Mouse (Mus musculus) gastrocnemius, postnatal 10 days (tissue): Measurements from ENCODE around the gene Vwa8. TPM values are rescaled to one million over a fixed set of nuclear protein-coding genes. Genes with fewer than 3 reads are reported as not detected.
A peak's percentile ranks its signal among the peaks of the same experiment; 100 is the strongest.
"Not testable (repeated sequence)": the region's sequence is repeated elsewhere in the genome, so short reads cannot be mapped to it uniquely, and the experiment has no call there.

Experiments
- DNase-seq: peaks from one replicate; pipeline ENCODE4 v3.0.0; 2021; ENCODE audit warnings: mixed read lengths
- total RNA-seq, 2 experiments: library from RNA; stranded (reverse); gene quantifications; 2 replicates each; pipeline ENCODE4 v1.2.3; 2021

The Vwa8 gene
- total RNA-seq, 2 experiments from 2014 or later = 54.2 to 61.2 TPM

DNA sequence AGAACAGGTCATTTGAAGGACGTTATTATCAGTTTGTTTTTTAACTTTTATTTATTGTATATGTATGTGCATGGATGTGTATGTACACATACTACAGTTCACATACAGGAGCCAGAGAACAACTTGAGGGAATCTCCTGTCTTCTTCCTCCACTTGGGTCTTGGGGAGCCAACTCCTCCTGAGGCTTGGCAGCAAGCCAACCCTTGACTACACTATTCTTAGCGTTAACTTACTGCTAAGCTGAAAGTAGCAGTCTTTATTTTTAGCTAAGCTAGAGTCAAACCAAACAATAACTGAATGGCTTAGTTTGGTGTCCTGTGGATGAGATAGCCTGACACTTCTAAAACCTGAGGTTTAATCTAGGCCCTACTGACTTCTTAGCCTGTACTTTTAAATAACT, 135.4 kb downstream of the Vwa8 start:
- peak; percentile 22 for DNase-seq

GRCm38 (mm10) chr14:78987543-78987942, 138.7 kb downstream of the Vwa8 start:
- no peak for DNase-seq

- DNase-seq = no peak
Observed at GRCm38 (mm10) chr14:78992456-78992855, 143.6 kb downstream of the Vwa8 start.

GRCm38 (mm10) chr14:78993515-78993914, 144.7 kb downstream of the Vwa8 start:
- DNase-seq = no peak

DNA sequence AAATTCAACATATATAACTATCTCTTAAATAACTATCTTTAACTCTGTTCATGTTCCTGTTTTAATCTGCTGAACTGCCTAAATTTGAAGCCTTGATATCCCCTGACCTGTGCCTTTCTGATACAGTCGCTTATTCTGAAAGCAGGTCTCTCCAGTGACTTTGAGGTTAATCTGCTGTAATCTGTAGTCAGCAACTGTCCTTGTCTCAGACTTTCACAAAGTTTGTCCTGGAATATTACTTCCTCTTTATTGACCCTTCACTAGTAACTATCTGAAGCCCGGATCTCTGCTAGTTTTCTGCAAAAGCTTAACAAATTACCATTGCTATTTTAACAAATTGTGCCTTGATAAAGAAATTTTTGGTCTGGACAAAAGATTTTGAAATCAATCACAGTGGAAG, 147.5 kb downstream of the Vwa8 start:
- DNase-seq = no peak

DNA sequence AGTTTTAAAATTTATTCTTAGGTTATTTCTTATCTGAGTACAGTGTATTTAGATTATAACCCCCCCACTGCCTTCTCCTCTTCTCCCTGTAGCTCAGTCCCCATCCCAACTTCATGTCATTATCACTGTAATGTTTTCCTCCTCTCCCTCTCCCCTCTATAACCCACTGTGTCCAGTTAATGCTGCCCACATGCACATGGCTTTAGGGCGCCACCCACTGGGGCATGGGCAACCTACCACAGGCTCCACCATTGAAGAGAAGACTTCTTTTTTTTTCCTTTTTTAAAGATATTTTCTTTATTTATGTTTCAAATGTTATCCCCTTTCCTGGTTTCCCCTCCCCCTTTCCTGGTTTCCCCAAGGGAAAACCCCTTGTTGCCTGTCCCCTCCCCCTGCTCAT, 154.7 kb downstream of the Vwa8 start:
- peak; percentile 37 for DNase-seq

GRCm38 (mm10) chr14:79017710-79018109, 168.9 kb downstream of the Vwa8 start:
- not testable (repeated sequence) for DNase-seq

- no peak for DNase-seq
Observed at GRCm38 (mm10) chr14:79018564-79018963, 169.7 kb downstream of the Vwa8 start.

DNA sequence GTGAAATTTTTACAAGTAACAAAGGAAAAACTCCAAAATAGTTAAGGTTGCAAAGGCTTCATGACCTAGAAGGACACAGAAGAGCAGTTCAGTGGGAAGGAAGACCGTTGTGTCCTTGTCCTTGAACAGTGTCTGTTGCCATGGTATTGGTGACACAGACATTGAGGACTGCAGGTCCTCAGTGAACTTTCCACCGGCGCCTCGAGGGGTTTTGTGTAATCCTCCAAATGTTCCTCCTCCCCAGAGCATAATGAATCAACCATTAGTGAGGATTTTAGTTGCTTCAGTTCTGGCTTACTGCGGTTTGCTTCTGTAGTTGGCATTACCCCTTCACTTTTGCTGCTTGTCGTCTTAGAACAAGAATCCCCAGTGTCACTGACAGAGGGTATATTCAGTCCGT, 172.9 kb downstream of the Vwa8 start:
- no peak for DNase-seq

DNA sequence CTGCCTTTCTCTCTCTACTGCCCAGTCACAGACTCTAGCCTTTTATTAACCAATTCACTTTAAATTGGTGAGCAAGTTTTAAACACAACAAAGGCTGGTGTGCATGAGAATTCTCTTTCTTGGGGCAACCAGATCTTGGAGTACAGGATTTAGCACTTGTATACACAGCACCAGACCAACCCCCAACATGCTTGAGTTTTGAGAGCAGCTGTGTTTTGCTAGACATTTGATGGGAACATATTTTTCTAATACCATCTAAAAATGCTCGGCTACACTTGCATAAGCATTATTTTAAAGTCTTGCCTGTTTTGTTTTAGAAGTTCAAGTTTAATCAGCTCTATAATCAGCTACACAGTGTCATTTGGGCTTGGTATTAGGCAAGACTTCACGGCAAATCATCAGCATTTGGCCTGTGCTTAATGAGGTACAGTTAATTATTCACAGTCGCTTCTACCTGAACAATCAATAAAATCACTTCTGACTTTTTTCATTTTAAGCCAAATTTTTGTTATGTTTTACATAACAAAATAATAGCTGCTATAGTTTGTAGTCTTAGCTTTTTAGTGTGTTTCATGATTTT, 180.2 kb downstream of the Vwa8 start:
- DNase-seq = no peak

DNA sequence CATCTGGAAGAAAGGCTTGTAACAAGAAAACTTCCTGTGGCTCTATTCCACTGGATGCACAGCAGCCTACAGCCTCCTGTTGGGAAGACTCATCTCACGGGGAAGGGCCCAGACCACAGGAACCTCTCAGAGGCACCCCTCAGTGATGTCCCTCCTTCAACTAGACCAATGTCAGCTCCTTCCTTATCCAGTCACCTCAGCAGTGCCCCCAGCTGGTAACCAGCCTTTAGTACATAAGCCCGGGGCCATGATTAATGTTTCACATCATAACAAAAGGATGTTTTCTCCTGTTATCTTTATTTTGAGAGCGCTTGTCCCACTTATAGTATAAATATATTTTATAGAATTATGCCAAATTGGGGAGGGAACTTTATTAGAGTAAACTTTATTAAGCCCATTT, 181.9 kb downstream of the Vwa8 start:
- no peak for DNase-seq

DNA sequence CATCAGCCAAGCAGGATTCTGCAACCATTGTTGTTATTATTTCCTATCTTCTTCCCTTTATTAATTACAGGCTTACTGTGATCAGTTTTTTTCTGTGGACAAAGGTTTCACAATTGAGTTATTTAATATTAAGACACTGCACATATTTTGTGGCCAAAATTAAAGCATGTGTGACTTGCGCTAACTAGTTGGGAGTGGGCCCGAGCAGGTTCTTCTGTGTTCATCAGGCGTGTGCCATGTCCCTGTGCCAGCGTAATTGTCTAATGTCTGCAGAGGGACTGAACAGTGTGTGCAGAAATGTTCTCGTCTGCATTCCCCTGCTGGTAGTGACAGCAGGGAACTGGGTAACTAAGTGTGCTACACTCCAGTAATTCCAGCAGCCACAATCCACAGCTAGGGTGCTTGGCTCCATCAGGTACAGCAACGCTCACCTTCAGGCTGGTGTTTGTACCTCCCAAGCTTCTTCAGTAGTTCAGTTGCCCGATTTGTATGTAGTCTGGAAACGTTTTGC, 182.4 kb downstream of the Vwa8 start:
- DNase-seq = no peak

- DNase-seq = no peak
Observed at GRCm38 (mm10) chr14:79033396-79033795, 184.5 kb downstream of the Vwa8 start.

DNA sequence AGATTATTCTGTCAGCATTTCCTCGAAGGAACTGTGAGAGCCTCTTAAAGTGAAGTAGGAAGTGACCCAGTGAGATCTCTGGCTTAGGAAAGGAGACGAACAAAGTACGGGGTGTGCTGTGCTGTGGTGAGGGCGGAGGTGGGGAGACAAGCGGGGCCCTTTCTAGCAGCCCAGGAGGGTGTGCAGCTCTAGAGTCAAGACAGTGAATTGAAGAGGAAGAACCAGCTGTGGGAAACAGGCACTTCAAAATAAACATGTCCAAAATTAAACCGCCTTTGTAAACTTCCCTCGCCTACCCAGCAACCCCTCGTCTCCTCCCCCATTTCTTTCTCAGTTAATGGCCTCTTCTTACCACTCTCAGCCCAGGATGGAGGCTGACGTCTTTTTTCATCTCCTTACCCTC, 185.7 kb downstream of the Vwa8 start:
- no peak for DNase-seq

GRCm38 (mm10) chr14:79035575-79035974, 186.7 kb downstream of the Vwa8 start:
- DNase-seq = no peak

GRCm38 (mm10) chr14:79047186-79047585, 198.3 kb downstream of the Vwa8 start:
- no peak for DNase-seq

DNA sequence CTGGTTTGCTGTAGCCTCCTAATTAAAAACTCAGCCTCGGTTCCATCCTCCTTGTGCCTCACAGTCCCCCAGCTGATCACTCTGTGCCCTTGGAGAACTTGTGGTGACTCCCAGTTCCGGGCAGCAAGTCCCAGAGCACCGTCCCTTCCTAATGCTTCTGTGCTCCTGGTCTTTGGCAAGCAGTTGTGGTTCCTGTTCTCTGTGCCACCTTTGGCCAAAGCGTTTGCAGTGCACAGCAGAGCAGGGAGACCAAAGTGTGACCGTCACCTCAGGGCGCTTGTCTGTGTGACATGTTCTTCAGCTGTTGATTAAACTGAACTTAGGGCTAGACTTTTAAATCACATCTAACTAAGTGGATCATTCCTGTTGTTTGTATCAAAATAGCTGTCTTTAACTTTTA, 199.1 kb downstream of the Vwa8 start:
- no peak for DNase-seq

GRCm38 (mm10) chr14:79049544-79049943, 200.7 kb downstream of the Vwa8 start:
- no peak for DNase-seq

DNA sequence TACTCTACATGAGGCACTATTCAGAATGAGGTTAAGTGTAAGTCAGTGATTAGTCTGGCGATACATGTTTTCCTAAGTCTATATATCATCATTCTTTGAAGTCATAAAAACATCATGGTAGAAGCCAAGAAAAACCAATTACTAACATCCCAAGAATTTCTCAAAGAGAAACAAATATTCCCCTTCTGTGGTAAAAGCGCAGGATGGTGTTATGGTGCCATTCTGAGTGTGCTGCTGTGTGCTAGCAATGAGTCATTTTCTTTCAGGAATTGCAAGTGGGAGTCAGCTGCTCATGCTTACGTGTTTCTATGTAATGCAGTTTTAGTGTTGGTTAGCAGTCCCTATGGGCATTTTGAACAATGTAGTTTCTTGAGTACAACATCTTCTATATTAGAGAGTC, 216.8 kb downstream of the Vwa8 start:
- DNase-seq = no peak

- DNase-seq = no peak
Observed at GRCm38 (mm10) chr14:79069515-79069914, 220.7 kb downstream of the Vwa8 start.

- DNase-seq = peak; percentile 41
Observed at GRCm38 (mm10) chr14:79074786-79075185, 225.9 kb downstream of the Vwa8 start.

- DNase-seq = peak; percentile 23
Observed at GRCm38 (mm10) chr14:79076560-79077300, 227.9 kb downstream of the Vwa8 start.

DNA sequence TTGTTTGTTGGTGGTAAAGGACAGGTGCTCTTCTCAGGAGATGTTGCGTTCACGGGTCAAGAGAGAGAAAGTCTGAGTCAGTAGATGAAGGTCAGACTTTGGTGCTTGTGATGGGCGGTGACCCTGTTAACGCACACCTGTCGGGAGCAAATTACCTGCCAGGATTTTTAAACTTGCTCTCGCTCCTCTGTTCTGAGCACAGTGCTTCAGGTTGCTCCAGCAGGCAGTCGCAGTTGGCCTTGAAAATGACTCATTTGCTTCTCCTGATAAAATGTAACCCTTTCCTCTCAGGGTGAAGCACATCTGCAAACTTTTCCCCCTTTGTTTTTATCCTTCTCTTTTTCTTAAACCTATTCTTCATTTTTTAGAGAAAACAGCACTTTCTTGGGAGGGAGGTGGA, 234.7 kb downstream of the Vwa8 start:
- DNase-seq = no peak

DNA sequence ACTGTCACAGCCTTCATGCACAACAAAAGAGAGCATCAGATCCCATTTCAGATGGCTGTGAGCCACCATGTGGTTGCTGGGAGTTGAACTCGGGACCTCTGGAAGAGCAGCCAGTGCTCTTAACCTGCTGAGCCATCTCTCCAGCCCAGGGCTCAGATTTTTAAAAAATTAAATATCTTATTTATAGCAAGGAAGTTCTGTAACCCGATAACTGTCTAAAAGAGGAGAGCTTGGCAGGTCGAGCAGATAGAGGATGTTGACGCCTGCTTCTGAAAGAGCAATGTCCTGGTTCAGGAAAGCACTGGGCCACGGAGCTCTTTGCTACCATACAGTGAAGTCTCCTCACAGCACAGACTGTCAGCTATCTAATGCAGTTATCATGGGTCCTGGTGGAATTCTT, 237.2 kb downstream of the Vwa8 start:
- no peak for DNase-seq
